In genomic region chr11:71652381-71652775, GRCm38 (mm10) we compare ENCODE assay signal across 14 mouse cellular contexts.
"Had no signal": no experiment of that assay in that cellular context is flagged by ENCODE, and none has a peak within 500 bp of the region (broad histone marks: within the 10 kb centered on the region; RNA-seq: fewer than 3 reads in every experiment).

No protein-coding gene starts in this region.

- H3K4me1 ChIP-seq: limb, embryonic 15.5 days; liver, embryonic 12.5 days; neural tube, embryonic 13.5 days had no signal

- H3K27ac ChIP-seq: kidney, postnatal 0 days; limb, embryonic 15.5 days; liver, embryonic 12.5 days; midbrain, embryonic 10.5 days; neural tube, embryonic 13.5 days had no signal

- DNase-seq: kidney, adult 11 months; kidney, adult 9 months; kidney, postnatal 36 days; lung, embryonic 14.5 days; lung, postnatal 10 days; lung, postnatal 4 days; retina, postnatal 1 day; right cerebral cortex, postnatal 14 days; thymus, postnatal 36 days had no signal

- H3K4me3 ChIP-seq: limb, embryonic 15.5 days; liver, embryonic 12.5 days; midbrain, embryonic 10.5 days; neural tube, embryonic 13.5 days had no signal
